Mouse (Mus musculus) heart, embryonic 12.5 days (tissue): Measurements from ENCODE around the gene Slc22a14. TPM values are rescaled to one million over a fixed set of nuclear protein-coding genes. Genes with fewer than 3 reads are reported as not detected.
"Not testable (repeated sequence)": the region's sequence is repeated elsewhere in the genome, so short reads cannot be mapped to it uniquely, and the experiment has no call there.

Experiments used
- ATAC-seq: fragments of 200-750 bp; cut with Nextera tagmentation; 2 replicates; pipeline ENCODE4 v1.8.0; 2017; ENCODE audit warnings: moderate TSS enrichment, moderate library complexity; ENCODE audit not compliant: insufficient number of reproducible peaks, low FRiP score
- H3K27ac ChIP-seq: fragments of 300-500 bp; sonication (generic); 2 replicates; pipeline ENCODE4 v1.5.1; 2016; ENCODE audit warnings: mild to moderate bottlenecking, moderate library complexity; ENCODE audit not compliant: poor library complexity, severe bottlenecking
- H3K27me3 ChIP-seq: fragments of 300-500 bp; sonication (generic); replicated peaks from 2 replicates; pipeline ENCODE4 v1.6.1; 2016; ENCODE audit warnings: mild to moderate bottlenecking, moderate library complexity
- H3K36me3 ChIP-seq: fragments of 300-500 bp; sonication (generic); 2 replicates; pipeline ENCODE4 v1.6.1; 2016; ENCODE audit warnings: mild to moderate bottlenecking, moderate library complexity
- H3K4me1 ChIP-seq: fragments of 300-500 bp; sonication (generic); replicated peaks from 2 replicates; pipeline ENCODE4 v1.6.1; 2016; ENCODE audit warnings: mild to moderate bottlenecking
- H3K4me2 ChIP-seq: fragments of 300-500 bp; sonication (generic); 2 replicates; pipeline ENCODE4 v1.6.1; 2016; ENCODE audit warnings: mild to moderate bottlenecking, moderate library complexity
- H3K4me3 ChIP-seq: fragments of 300-500 bp; sonication (generic); 2 replicates; pipeline ENCODE4 v1.5.1; 2016; ENCODE audit warnings: mild to moderate bottlenecking
- H3K9ac ChIP-seq: fragments of 300-500 bp; sonication (generic); 2 replicates; pipeline ENCODE4 v1.6.1; 2016; ENCODE audit warnings: mild to moderate bottlenecking, moderate library complexity
- H3K9me3 ChIP-seq: fragments of 300-500 bp; sonication (generic); replicated peaks from 2 replicates; pipeline ENCODE4 v1.6.1; 2016; ENCODE audit warnings: mild to moderate bottlenecking, moderate library complexity
- WGBS: fragments of 180-500 bp; shearing (Covaris S2); methylation state at CpG from one replicate; pipeline ENCODE4 v1.1.7; 2016; 5-methylcytosine and 5-hydroxymethylcytosine counted together
- polyA plus RNA-seq: library from polyadenylated mRNA; unstranded; fragments of >200 nt; fragmentation: Nextera tagmentation; extraction: Ambion mirVana; gene quantifications from 2 replicates; pipeline ENCODE4 v1.2.1, GENCODE M21; 2016

Gene Slc22a14
- polyA plus RNA-seq, 1 experiment from 2014 or later, result not detected

DNA sequence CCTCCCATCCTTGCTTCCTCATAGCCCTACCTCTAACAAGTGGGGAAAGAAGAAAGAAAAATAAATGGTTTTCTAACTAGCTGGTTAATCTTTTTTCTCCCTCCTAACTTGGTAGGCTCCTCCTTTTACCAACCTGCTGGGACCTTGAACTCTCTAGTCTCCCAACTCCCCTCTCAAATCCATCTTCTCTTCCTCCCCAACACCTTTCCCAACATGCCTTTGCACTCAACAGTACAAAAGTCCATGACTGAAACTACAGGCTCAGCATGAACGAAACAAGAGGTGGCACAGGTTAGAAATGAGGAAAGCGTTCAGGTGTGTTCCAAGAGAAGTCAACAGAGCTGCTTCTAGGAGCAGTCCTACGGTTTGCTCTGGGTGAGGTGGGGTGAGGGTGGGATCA lies 126.1 kb downstream of the Slc22a14 start:
- no peaks in the 10 kb centered on the region for H3K27me3 ChIP-seq
- H3K9me3 ChIP-seq, result no peaks in the 10 kb centered on the region
- H3K27ac ChIP-seq, result no peak overlapping the region
- ATAC-seq, result no peak
- H3K4me3 ChIP-seq, result no peak overlapping the region
- WGBS, result 91% methylated on average over 3 of the region's 3 CpGs
- H3K9ac ChIP-seq, result no peak overlapping the region
- peaks cover 46% of the 10 kb centered on the region for H3K36me3 ChIP-seq
- H3K4me2 ChIP-seq, result no peak overlapping the region
- no peaks in the 10 kb centered on the region for H3K4me1 ChIP-seq

DNA sequence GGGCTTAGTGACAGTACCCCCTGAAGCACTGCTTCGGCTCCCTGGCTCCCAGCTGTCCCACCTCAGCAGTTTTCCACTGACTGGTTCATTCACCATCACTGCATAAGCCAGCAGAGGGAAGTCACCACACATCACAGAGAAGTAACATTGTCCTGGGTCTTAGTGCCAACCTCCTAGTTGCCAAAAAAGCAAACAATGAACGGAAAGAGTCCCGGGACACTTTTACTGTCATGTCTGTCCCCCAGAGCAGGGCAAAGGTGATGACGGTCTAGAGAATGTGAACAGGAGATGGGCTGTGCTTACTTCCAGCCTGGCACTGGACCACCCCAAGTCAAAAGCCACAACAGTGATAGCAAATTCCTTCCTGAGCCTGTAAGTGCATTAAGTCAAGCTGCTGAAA lies 126.6 kb downstream of the Slc22a14 start:
- no peak overlapping the region for H3K4me3 ChIP-seq

DNA sequence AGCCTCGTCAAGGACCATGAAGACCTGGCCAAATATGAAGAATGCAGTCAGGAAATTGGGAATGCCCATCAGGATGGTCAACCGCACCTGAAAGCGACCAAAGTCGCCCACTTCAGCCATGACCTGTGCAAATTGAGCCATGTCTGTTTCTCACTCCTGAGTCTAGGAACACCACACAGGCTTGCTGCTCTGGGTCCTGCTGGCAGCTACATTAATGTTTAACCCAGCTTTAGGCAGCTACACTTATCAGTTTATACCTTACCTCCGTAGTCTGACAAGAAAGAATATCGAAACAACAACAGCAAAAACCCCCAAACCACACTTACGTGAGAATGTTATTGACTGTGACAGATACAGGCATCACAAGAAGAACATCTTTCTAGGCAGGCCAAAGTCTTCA lies 133.8 kb downstream of the Slc22a14 start:
- Histone ChIP-seq H3K4me2 (no peak overlapping the region), H3K4me3 (no peak overlapping the region), H3K9me3 (no peaks in the 10 kb centered on the region), H3K36me3 (peaks cover 5% of the 10 kb centered on the region; the same call in 1 of the 2 replicates), H3K4me1 (no peaks in the 10 kb centered on the region), H3K27ac (no peak overlapping the region), H3K9ac (no peak overlapping the region), H3K27me3 (no peaks in the 10 kb centered on the region)
- no peak for ATAC-seq
- 90% methylated on average over 7 of the region's 7 CpGs for WGBS

More for the DNA sequence above, 126.6 kb downstream of the Slc22a14 start:
- H3K9ac ChIP-seq, result no peak overlapping the region
- WGBS, result 81% methylated on average over 4 of the region's 4 CpGs
- no peak overlapping the region for H3K4me2 ChIP-seq
- ATAC-seq, result no peak
- no peaks in the 10 kb centered on the region for H3K4me1 ChIP-seq
- no peak overlapping the region for H3K27ac ChIP-seq
- no peaks in the 10 kb centered on the region for H3K9me3 ChIP-seq
- peaks cover 41% of the 10 kb centered on the region for H3K36me3 ChIP-seq
- no peaks in the 10 kb centered on the region for H3K27me3 ChIP-seq

DNA sequence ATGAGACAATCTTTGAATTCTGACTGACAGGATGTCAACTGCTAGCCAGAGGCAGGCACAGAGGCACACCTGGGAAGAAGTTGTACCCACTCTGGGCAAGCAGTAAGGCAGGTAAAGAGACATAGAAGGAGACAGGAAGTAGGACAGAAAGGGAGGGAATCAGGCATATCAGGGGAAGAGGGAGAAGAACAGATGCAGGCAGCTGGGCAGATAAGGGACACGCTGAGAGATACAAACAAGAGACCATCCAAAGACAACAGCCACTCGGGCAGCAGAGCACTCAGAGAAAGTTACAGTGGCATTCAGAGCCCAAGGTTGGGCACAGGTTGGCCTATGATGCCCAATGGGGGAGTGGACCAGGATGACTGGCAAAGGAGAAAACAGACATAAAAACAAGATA lies 134.5 kb downstream of the Slc22a14 start:
- H3K9ac ChIP-seq, result no peak overlapping the region
- WGBS, result 31% methylated on average over 2 of the region's 2 CpGs
- H3K4me1 ChIP-seq, result no peaks in the 10 kb centered on the region
- no peak overlapping the region for H3K4me3 ChIP-seq
- no peak overlapping the region for H3K4me2 ChIP-seq
- H3K27ac ChIP-seq, result no peak overlapping the region
- ATAC-seq, result no peak
- no peaks in the 10 kb centered on the region for H3K9me3 ChIP-seq
- H3K27me3 ChIP-seq, result no peaks in the 10 kb centered on the region
- peaks cover 10% of the 10 kb centered on the region for H3K36me3 ChIP-seq

DNA sequence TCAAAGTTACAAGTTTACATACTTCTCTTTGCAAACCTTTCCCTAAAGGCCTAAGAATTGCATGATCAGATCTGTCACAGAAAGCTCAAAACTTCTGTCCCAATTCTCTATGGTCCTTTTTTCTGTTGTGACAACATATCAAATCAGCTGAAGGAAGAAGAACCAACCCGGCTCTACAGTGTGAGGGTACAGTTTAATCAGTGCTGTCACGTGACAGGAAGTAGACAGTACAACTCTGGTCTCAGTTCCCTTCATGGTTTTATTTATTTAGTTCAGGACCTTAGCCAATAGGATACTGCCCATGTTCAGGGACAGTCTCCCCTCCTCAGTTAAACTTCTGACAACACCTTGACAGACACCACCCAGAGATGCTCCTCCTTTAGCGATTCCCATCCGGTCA lies 145.1 kb downstream of the Slc22a14 start:
- Histone ChIP-seq H3K36me3 (peaks cover 43% of the 10 kb centered on the region), H3K9me3 (0 out of 2 replicates have a peak, but pooled peaks cover 15% of the 10 kb centered on the region), H3K9ac (no peak overlapping the region), H3K27me3 (no peaks in the 10 kb centered on the region), H3K4me2 (no peak overlapping the region), H3K27ac (no peak overlapping the region), H3K4me1 (no peaks in the 10 kb centered on the region), H3K4me3 (no peak overlapping the region)
- no peak for ATAC-seq
- 73% methylated on average over 4 of the region's 4 CpGs for WGBS

DNA sequence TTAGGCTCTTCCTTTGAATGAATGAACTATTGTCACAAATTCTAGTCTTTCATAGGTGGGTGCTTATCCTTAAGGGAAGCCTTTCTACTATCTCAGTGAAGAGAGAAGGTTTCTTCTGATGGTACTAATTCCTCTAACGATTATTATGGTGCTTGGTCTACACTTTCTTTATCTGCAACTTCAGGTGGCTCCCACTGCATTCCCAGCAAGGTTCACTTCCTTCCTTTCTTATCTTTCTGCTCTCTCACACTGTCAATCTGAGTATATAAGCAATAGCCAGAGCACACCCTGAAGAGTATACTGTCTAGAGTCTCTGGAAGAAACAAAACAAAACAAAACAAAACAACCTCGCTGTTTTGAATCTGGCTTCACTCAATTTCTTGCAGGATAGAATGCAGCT lies 145.7 kb downstream of the Slc22a14 start:
- ATAC-seq, result no peak
- 44% methylated on average over 2 of the region's 2 CpGs for WGBS
- H3K27ac ChIP-seq, result no peak overlapping the region
- H3K36me3 ChIP-seq, result peaks cover 40% of the 10 kb centered on the region
- 0 out of 2 replicates have a peak, but pooled peaks cover 12% of the 10 kb centered on the region for H3K9me3 ChIP-seq
- no peak overlapping the region for H3K9ac ChIP-seq
- no peaks in the 10 kb centered on the region for H3K27me3 ChIP-seq
- no peaks in the 10 kb centered on the region for H3K4me1 ChIP-seq
- no peak overlapping the region for H3K4me3 ChIP-seq
- no peak overlapping the region for H3K4me2 ChIP-seq

DNA sequence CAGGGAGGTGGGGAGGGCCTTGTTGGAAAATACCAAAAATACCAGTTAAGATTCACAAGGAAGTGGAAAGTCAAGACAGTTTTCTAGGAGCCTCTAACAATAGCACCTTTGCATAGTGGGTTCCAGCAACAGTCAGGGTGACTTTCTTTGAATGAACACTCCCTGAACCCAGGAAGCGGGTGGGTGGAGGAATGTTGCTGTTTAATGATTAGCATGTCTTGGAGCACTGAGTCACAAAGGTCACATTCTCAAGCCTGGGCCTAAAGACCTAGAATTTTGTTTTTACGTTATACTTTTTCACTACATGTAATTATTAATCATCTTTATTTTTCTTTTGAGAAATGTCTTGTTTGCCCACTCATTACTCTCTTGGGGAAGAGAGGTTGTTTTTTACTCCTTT lies 150.0 kb downstream of the Slc22a14 start:
- not testable (repeated sequence) for H3K27me3 ChIP-seq, H3K4me1 ChIP-seq, H3K4me2 ChIP-seq, H3K27ac ChIP-seq, H3K9ac ChIP-seq, H3K9me3 ChIP-seq, H3K4me3 ChIP-seq, ATAC-seq
- H3K36me3 ChIP-seq, result peaks cover 25% of the 10 kb centered on the region
- WGBS, result 88% methylated on average over 2 of the region's 2 CpGs

DNA sequence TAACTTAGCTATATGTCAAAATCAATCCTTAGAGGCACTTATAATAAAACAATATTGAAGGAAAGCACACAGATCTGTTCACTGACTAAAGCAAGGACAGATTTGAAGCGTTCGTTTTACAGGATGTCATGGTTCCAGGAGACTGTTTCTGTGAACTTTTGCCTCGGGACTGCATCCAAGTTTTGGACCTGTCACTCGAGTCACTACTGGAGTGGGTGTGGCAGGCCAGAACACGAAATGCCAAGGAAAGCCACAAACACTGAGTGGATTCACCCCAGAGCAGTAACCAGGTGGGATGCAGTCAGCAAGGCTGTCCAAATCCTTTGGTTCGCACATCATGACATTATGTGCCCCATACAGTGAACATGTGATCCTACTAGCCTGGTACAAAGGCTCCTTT lies 150.8 kb downstream of the Slc22a14 start:
- WGBS, result 89% methylated on average over 6 of the region's 6 CpGs
- Histone ChIP-seq H3K4me2 (no peak overlapping the region), H3K9ac (no peak overlapping the region), H3K36me3 (peaks cover 25% of the 10 kb centered on the region), H3K27ac (no peak overlapping the region), H3K4me1 (no peaks in the 10 kb centered on the region), H3K4me3 (no peak overlapping the region), H3K27me3 (no peaks in the 10 kb centered on the region), H3K9me3 (0 out of 2 replicates have a peak, but pooled peaks cover 6% of the 10 kb centered on the region)
- no peak for ATAC-seq

DNA sequence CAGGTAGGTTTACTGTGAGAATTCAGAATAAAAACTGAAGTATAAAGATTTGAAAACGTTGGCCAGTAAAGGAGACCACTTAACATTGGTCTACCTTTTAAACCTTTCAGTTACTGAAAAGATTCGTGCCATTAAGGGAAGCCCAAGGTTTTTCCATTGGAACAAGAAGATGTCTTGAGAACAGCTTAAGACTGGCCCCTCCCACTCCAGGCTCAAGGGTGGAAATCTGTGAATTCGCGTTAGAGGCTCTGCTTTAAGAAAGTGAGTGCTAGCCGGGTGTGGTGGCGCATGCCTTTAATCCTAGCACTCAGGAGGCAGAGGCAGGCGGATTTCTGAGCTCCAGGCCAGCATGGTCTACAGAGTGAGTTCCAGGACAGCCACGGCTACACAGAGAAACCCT lies 152.4 kb downstream of the Slc22a14 start:
- no peak overlapping the region for H3K27ac ChIP-seq
- H3K9me3 ChIP-seq, result 0 out of 2 replicates have a peak, but pooled peaks cover 6% of the 10 kb centered on the region
- H3K27me3 ChIP-seq, result no peaks in the 10 kb centered on the region
- 71% methylated on average over 8 of the region's 8 CpGs for WGBS
- H3K9ac ChIP-seq, result no peak overlapping the region
- no peak overlapping the region for H3K4me2 ChIP-seq
- no peaks in the 10 kb centered on the region for H3K4me1 ChIP-seq
- ATAC-seq, result no peak
- H3K4me3 ChIP-seq, result no peak overlapping the region
- peaks cover 11% of the 10 kb centered on the region for H3K36me3 ChIP-seq

DNA sequence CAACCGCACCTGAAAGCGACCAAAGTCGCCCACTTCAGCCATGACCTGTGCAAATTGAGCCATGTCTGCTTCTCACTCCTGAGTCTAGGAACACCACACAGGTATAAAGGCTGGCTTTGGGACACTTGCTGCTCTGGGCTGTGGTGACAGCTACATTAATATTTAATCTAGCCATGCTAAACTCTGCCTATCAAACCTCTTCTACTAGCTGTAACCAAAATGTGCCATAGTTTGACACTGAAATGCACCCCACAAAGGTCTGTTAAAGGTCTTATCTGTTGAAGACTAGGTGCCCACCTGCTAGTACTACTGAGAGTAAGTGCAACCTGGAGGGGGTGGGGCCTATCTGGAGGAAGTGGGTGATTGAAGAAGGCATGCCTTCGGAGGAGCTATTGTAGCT lies 156.4 kb downstream of the Slc22a14 start, which contains the start of gene Slc22a13:
Gene Slc22a13, minus strand, starts transcription at position 101 of the 400 bp plus-strand sequence.
- ATAC-seq, result no peak
- Histone ChIP-seq H3K9ac (no peak within 1 kb of the TSS), H3K4me3 (no peak within 1 kb of the TSS), H3K27ac (no peak within 1 kb of the TSS), H3K36me3 (no peaks in the 10 kb centered on the region), H3K9me3 (peaks cover 7% of the 10 kb centered on the region), H3K27me3 (no peaks in the 10 kb centered on the region), H3K4me2 (no peak within 1 kb of the TSS), H3K4me1 (no peaks in the 10 kb centered on the region)
- 87% methylated on average over 4 of the region's 4 CpGs for WGBS

DNA sequence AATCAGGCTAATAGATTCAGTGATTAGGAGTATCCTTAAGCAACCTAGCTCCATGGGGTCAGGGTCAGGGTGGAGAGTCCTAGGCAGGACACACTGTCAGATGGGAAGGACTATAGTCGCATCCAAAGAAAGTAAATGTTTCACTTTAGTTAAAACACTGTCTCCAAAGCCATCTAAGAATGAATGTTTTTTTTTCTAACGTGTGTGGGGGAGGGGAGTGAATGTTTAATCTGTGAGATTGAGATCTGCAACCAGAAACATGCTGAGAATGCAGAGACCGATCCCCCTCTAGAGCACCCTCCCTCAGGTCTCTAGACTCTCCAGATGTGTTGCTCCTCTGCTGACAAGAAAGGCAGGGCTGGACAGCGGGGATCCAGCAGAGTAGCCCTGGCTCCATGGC lies 158.2 kb downstream of the Slc22a14 start:
- Histone ChIP-seq H3K4me3 (no peak overlapping the region), H3K4me2 (no peak overlapping the region), H3K4me1 (no peaks in the 10 kb centered on the region), H3K27me3 (no peaks in the 10 kb centered on the region), H3K36me3 (no peaks in the 10 kb centered on the region), H3K9ac (no peak overlapping the region), H3K27ac (no peak overlapping the region), H3K9me3 (peaks cover 15% of the 10 kb centered on the region)
- no peak for ATAC-seq
- 59% methylated on average over 4 of the region's 4 CpGs for WGBS

DNA sequence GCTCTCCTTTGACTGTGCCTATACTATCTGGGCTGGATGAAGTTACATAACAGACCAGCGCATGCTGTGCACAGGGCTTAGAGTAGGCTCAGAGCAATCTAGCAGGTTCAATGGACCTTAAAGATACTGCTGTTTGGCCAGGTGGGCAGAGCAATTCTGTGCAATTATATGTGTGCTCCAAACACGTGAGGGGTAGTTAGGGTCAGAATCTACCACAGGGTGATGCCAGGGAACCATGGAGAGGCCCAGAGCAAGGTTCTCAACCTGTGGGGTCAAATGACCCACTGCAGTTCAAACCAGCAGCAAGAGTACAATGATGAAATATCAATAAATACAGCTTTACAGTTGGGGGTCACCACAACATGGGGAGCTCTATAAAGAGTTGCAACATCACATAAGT lies 158.7 kb downstream of the Slc22a14 start:
- H3K27me3 ChIP-seq, result no peaks in the 10 kb centered on the region
- 67% methylated on average over 2 of the region's 2 CpGs for WGBS
- no peak for ATAC-seq

More for the DNA sequence above, 158.7 kb downstream of the Slc22a14 start:
- H3K27ac ChIP-seq, result no peak overlapping the region
- no peak overlapping the region for H3K4me3 ChIP-seq
- H3K9ac ChIP-seq, result no peak overlapping the region
- peaks cover 15% of the 10 kb centered on the region for H3K9me3 ChIP-seq
- no peak overlapping the region for H3K4me2 ChIP-seq
- no peaks in the 10 kb centered on the region for H3K4me1 ChIP-seq
- H3K36me3 ChIP-seq, result no peaks in the 10 kb centered on the region
